Mouse (Mus musculus) erythroblast, embryonic 14.5 days (primary cell): Measurements from ENCODE around the gene Slc17a8.

Source experiments
- GATA1 ChIP-seq: IDR thresholded peaks from 2 replicates; pipeline ENCODE4 v1.6.1; 2012; ENCODE audit warnings: low read length, inconsistent platforms, mixed read lengths
- TAL1 ChIP-seq: IDR thresholded peaks from 3 replicates; pipeline ENCODE4 v1.6.1; 2012; ENCODE audit warnings: low read length, inconsistent platforms, mixed read lengths

GRCm38 (mm10) chr10:89531194-89531634, 89.8 kb downstream of the Slc17a8 start:
- TF ChIP-seq GATA1 (no peak), TAL1 (no peak)
